Mouse (Mus musculus): Measurements from ENCODE around the gene Ppp1r9b. TPM values are rescaled to one million over a fixed set of nuclear protein-coding genes. Genes with fewer than 3 reads are reported as not detected.

The Ppp1r9b gene
- total RNA-seq, 2 experiments from 2014 or later = 83.3 to 96.2 TPM

- no peak for DNase-seq
Measured at GRCm38 (mm10) chr11:95022237-95022992, 31.6 kb downstream of the Ppp1r9b start.

GRCm38 (mm10) chr11:95023481-95023880, 32.6 kb downstream of the Ppp1r9b start:
- DNase-seq = no peak

DNA sequence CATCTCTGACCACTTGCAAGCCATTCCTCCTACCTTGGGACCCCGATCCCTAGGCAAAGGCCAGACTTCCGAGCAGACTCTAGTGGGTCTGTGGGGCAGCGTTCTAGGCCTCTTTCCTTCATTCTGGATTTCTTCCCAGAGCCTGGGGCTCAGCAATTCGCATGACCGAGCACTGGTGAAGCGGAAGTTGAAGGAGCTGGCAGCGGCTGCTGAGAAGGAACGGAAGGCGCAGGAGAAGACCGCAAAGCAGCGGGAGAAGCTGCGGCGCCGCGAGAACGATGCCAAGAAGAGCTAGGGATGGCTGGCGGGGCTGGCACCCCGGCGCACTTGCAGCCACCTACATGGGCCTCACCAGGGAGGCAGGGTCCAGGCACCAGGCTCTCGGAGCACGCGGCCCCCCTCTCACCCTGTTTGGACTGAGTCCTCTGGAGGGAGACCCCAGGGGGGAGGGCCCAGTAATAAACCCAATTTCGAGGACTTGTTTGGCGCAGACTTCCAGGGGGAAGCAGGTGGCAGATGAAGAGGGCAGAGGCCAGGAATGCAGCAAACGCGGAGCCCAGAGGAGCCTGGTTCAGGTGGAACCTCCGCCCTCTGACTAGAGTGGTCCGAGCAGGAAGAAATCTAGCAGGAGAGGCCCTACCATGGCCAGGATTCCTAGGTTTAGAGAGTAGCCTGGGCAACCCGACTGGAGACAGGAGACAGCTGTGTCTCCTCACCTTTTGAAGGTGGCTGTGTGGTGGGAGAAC, 33.8 kb downstream of the Ppp1r9b start:
- DNase-seq = no peak

- DNase-seq = no peak
Measured at GRCm38 (mm10) chr11:95025227-95026012, 34.6 kb downstream of the Ppp1r9b start.

DNA sequence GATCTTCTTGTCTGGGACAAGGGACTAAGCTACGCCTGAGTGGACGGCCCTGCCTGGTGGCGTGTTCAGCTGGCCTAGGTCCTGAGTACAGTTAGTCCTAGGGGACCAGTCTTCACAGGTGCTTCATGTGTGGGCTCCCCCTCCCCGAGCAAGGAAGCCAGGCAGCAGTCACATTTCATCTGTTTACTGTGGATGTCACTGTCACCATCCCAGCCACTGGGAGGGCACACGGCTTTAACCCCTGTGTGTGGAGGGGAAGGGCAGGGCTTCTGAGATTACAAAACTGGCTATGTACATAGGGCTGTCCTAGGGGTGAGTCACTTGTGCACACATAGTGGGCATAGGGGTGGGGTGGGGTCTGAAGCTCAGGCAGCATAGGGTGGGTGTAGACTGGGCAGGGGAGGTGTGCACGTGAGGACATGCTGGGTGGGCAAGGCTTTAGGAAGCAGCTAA, 35.3 kb downstream of the Ppp1r9b start:
- DNase-seq = no peak

DNA sequence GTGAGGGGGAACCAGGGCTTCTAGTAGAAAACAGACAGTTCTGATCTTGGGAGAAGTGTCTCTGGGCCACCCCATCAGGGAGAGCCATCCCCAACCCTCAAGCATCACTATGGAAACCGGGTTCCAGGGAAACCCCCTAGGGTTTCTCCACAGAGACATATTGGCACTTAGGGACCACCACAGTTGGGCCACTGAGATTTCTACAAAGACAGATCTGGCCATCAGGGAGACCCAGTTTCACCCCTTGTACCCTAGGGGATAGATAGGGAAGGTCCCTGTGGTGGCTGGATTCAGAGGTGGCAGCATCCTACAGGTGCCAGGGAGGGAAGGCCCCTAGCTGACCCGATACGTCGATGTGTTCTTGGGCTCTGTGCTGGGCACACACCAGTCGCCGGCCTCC, 36.0 kb downstream of the Ppp1r9b start:
- DNase-seq = no peak

DNA sequence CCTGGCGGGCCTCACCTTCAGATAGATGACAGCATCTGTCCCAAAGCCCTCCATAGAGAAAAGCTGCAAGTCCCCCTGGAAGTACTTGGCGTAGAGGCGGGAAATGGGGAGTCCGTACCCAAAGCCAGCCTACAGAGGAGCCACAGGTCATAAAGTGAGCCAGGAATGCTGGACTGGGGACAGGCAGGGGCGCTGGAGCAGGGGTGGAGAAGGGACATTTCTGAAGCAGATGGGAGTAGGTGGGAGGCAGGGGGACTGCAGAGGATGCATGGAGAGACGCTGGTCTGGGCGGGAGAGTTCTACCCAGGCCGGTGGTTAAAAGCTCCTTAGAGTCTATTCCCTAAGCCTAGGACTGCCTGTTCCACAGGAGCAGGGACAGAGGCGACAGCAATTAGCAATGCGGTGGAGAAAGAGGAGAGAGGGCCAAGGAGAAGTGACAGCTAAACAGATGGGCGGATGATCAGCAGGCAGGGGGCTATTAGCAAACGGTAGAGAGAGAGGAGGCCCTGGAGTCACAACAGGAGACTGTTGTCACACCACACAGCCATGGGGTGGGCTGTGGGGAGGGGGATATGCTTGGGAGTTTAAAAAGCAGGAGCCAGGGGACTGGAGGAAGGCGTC, 37.1 kb downstream of the Ppp1r9b start:
- no peak for DNase-seq

GRCm38 (mm10) chr11:95032945-95033344, 42.1 kb downstream of the Ppp1r9b start:
- no peak for DNase-seq

DNA sequence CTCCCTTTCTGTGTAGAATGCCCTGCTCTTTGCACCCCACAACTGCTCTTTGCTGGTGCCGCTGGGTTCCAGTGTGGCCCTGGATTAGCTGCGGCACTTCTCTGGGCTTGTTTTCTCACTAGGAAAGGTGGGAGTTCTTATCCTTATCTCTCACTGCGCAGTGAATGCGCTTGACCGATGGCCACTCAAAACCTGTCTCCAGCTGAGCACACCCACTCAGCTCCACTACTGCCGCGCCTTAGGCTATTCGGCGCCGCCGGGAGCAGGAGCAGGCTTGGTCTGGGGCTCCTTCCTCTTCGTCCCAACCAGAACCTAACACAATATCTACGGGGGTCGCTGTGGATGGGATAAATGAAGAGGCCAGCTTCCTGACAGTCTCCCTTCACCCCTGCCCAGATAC, 42.8 kb downstream of the Ppp1r9b start:
- no peak for DNase-seq

DNA sequence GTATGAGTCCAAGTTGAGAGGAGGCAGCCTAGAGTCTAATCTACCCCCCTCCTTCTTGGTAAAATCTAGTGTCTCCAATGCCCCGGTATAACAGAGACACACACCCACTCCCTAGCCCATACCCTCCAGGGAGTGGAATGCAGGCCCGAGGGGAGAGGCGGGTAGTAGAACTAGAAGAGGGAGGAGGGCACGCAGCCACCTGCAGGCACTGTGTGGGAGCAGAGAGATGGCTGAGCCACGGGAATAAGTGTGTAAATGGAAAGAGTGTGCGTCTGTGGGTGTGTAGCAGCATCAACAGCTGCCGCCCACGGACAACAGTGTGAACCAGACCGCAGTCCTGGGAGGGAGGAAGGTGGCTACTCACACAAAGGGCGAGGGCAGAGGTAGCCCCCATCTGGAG, 44.1 kb downstream of the Ppp1r9b start:
- DNase-seq = no peak

DNA sequence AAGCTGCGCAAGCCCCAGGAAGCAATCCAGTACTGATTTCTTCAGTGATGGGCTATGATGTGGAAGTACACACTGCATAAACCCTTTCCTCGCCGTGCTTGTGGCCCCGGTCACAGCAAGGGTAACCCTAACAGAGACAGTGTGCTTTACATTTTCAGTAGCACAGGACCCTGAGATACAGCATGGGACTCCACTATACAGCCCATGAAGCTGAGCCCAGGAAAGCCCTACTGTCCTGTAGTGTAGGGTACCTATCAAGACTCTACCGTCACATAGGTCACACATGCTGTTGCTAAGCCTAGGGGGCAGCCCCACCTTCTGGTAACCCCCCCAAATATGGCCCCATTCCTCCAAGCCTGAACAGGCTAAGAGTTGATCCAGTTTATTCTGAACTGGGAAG, 45.7 kb downstream of the Ppp1r9b start:
- DNase-seq = no peak

- no peak for DNase-seq
Measured at GRCm38 (mm10) chr11:95037306-95037705, 46.5 kb downstream of the Ppp1r9b start.

GRCm38 (mm10) chr11:95038156-95038817, 47.5 kb downstream of the Ppp1r9b start:
- DNase-seq = no peak

GRCm38 (mm10) chr11:95038818-95039655, 48.2 kb downstream of the Ppp1r9b start:
- DNase-seq = peak; percentile 56

- no peak for DNase-seq
Measured at GRCm38 (mm10) chr11:95039766-95040165, 48.9 kb downstream of the Ppp1r9b start.

GRCm38 (mm10) chr11:95040491-95041138, 49.8 kb downstream of the Ppp1r9b start:
- DNase-seq = peak; percentile 78

GRCm38 (mm10) chr11:95041139-95041609, 50.3 kb downstream of the Ppp1r9b start, which contains the start of gene Pdk2:
Pdk2 (minus strand) TSS chr11:95041354.
- peak; percentile 97 for DNase-seq

- DNase-seq = peak; percentile 88
Measured at GRCm38 (mm10) chr11:95042096-95042495, 51.3 kb downstream of the Ppp1r9b start.

DNA sequence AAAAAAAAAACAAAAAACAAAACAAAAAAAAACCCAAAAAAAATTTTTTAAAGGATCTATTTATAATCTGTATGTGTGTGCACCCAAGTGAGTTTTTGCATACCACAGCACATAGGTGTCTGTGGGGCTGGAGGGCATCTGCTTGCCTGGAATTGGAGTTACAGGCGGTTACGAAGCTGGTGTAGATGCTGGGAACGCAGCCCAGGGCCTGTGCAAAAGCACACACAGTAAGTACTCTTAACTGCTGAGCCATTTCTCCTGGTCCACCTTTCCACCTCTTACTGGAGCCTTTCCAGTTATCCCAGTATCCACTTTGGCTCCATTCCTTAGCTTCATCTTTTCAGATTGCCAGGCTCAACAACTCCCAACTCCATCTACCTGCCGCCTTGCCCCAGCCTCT, 52.2 kb downstream of the Ppp1r9b start:
- no peak for DNase-seq

- DNase-seq = no peak
Measured at GRCm38 (mm10) chr11:95043608-95044007, 52.8 kb downstream of the Ppp1r9b start.
